Mouse (Mus musculus) spleen, adult 18-20 months (tissue): Measurements from ENCODE around the gene Podn.

ENCODE experiments used
- DNase-seq, 2 experiments: peaks; one replicate each; pipeline ENCODE4 v3.0.0; 2022; ENCODE audit warnings: mixed read lengths in 2 of 2

Podn gene

GRCm38 (mm10) chr4:108077224-108077955 is 18.9 kb downstream of the Podn start:
- no peak for DNase-seq

GRCm38 (mm10) chr4:108074204-108074823 is 21.9 kb downstream of the Podn start:
- no peak for DNase-seq

DNA sequence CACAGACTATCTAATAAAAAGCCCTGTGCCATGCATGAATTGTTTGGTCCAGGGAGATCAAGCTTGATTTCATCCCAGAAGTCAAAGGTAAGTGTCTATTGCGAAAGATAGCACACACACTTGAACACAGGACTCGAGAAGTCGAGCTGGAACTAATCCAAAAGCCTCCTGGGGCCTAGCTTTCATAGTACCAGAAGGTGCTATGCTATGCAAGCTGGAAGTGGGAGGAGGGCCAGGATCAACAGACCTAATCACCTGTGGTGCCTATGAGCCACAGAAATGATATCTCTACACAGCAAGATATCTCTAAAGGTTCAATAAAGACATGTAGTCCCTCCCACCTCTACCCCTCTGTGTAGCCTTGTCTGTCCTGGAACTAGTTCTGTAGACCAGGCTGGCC is 24.2 kb downstream of the Podn start:
- DNase-seq = no peak

- peak; percentile 91 to 95 for DNase-seq
Observed at GRCm38 (mm10) chr4:108071235-108071901, 24.9 kb downstream of the Podn start.

DNA sequence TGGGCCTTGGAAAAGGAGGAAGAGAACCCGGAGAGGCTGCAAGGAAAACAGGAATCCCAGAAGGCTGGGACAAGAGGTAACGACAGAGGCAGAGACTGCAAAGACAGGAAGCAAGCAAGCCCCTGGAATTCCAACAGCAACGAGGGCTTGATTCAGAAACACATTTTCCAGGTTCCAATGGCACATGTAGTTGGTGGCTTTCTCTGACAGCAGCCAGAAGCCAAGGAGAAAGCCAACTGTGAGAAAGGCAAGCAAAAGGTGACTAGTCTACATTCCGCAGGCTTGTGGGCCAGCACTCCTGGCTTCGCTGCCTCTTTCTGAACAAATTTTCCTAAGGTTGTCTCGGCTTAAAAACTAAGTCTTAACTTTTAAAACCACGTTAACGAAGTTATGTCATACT is 25.5 kb downstream of the Podn start:
- DNase-seq = no peak

DNA sequence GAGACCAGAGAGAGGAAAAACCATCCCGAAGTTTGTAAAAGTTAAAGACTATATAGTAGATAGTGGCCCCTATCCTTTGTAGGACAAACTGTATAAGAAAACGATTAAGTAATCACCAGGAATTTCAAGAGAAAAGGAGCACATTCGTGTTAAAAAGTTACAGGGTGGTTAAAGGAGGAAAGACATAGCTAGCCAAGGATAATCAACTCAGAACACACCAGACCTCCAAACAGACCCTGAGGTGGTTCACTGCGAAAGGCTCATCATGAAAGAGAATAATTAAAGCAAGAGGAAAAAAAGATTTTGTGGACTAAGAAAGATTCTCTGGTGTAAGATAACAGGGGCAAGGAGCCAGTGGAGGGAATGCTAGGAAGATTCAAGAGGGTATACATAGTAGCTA is 26.0 kb downstream of the Podn start:
- no peak for DNase-seq

DNA sequence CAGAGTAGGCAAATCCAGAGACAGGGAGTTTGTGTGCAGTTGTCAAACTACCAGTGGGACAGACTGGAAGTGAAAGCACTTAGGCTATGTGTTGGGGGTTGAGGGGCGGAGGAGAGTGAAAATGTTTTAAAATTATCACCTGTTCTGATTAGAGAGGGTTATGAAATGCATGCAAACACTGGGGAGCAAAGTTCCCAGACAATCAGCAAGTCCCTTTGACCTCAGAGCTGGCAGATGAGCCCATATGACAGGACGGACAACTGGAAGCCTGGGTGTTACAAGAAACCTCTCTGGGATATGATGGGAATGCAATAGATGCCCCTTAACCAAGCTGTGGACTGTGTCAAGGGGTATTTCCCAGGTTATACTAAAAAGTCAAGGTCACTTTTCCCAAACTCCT is 28.2 kb downstream of the Podn start:
- no peak for DNase-seq

GRCm38 (mm10) chr4:108067261-108067660 is 29.0 kb downstream of the Podn start:
- DNase-seq = no peak

DNA sequence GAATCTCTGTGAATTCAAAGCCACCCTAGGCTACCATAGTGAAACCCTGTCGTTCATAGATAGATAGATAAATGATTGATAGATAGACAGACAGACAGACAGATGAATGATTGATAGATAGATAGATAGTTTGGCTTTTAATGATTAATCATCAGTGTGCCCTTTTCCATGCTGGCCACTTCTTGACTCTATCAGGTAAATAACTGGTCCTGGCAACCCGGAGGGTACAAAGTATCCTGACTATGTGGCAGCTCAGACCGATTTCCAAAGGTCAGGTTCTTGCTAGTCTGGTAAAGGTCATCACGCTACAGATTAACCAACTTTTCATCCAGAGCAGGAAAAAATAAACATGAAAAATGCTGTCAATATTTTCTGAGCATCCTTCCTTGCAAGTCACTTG is 29.7 kb downstream of the Podn start:
- DNase-seq = no peak

GRCm38 (mm10) chr4:108065176-108065844 is 30.9 kb downstream of the Podn start:
- no peak for DNase-seq

DNA sequence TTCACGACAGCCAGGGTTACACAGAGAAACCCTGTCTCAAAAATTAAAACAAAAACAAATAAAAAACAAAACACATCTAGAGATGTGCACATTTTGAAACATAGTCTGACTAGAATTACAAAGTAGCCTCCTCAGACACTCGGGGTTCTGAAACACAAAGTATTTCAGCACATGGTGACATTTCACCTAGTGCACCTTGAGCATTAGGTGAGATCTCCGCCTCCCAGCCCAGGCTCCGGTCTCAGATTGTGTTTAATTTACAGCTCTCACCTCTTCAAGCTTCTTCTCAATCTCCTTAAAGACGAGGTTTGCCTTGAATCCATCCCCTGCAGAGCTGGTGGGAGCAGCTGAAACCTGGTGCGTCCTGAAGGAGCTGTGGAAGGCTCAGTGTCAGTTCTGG is 32.6 kb downstream of the Podn start:
- no peak for DNase-seq

- no peak for DNase-seq
Observed at GRCm38 (mm10) chr4:108062524-108062923, 33.7 kb downstream of the Podn start.

GRCm38 (mm10) chr4:108060774-108061173 is 35.5 kb downstream of the Podn start:
- DNase-seq = no peak

DNA sequence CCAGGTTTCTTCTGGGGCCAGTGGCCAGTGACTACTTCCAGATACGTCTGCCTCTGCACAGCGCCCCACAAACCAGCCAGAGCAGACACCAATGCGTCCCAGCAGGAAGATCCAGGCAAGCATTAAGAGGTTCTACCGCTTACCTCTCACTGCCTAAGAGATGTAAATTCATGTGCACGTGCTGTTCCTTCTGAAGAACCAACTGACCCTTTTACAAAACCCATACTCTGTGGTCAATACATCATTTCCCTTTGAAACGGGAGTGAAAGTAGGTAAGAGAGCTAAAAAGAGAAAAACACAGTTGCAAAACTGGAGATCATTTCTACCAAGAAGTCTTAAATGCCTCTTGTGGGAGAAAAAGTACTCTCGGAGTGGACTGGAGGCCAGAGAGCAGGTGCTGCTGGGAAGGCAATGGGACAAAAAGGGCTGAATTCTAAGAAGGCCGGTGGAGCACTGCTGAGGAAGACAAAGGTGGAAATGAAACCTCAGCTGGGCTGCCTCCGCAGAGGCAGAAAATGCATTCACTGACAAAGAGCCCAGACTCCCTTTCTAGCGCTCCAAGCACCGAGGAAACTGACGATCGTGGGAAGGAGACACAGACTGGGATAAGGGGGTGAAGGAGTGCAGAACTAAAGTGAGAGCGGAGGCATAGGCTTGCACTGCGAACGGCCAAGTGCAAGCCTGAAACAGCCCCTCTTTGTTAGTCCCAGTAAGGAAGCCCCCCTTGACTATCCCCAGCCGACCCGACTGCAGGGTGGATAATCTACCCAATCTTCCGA is 36.5 kb downstream of the Podn start:
- no peak for DNase-seq

- DNase-seq = no peak
Observed at GRCm38 (mm10) chr4:108058166-108058565, 38.1 kb downstream of the Podn start.

DNA sequence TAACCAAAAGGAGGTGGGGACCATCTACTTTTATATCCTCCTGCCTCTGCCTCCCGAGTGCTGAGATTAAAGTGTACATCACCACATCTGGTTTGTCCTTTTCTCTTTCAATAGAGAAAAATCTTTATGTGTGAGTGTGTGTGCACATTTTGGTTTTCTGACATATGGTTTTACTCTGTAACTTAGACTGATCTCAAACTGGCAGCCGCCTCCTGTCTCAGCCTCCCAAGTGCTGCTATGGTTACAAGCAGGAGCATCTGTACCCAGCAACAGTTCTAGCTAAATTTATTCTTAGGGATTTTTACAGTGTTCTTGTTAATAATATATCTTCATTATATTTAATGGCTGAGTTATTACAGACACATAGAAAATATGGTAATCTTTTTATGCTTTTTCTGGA is 39.0 kb downstream of the Podn start:
- DNase-seq = no peak

- DNase-seq = no peak
Observed at GRCm38 (mm10) chr4:108055873-108056272, 40.4 kb downstream of the Podn start.

DNA sequence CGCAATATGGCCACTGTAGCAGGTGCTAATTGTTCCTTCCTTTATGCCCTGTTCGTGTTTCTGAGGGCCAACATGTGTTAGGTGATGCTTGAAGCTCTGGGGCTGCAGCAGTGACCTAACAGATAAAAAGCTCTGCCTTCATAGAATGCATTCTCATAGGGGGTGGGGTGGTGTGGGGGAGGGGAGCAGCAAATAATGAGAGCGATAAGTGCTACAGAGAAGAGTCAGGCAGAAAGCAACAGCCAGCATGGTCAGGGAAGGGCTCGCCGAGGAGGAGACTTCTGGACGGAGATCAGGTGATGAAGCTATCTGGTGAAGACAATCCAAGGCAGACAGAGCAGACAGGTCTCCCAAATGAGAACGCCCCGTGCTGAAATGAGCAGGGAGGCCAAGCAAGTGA is 43.6 kb downstream of the Podn start:
- DNase-seq = no peak

- DNase-seq = no peak
Observed at GRCm38 (mm10) chr4:108051687-108052274, 44.5 kb downstream of the Podn start.

- no peak for DNase-seq
Observed at GRCm38 (mm10) chr4:108046136-108046535, 50.1 kb downstream of the Podn start.

DNA sequence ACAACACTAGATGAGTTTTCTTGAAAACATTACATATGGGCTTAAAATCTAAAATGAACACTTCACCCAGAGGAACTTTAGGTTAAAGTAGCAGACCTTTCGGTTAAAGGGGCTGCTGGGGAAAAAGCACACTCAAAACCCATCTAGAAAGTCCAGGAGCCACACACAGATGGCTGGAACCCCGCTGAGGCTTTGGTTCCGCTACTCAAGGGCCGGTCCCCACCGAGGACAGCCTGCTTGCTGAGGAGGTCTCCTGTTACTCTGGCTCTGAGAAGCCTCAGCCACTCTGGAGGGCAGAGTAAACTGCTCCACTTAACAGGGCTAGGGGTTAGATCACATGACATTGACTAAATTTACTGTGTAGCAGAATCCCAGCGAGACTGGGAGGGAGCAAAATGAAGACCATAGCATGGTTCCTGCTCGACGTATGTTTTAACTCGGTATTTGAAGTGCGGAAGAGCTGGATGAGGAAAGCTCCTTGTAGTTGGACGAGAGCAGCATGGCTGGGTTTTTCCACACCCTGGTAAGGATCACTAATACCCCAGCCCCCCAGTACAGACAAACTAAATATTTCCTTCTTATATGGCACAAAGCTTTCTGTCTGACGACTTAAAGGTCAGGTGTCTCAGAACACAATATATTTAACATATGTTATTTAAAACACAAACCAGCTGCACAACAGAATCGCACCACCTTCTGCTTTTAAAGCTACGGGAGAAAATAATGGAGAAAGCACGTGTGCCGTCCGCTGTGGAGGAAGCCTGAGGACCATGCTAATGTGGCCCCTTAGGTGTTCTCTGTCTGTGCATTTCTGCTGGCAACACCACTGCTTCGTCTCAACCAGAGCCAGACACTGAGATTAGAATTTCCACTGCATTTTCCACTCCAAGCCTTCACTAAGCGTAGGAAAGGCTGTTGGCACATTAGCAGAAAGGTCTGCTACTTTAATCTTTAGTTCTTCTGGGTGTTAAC is 50.8 kb downstream of the Podn start:
- no peak for DNase-seq
